In genomic region chr12:103322801-103323200, GRCm38 (mm10) we compare ENCODE assay signal across 10 mouse cellular contexts. TPM values are rescaled to one million over a fixed set of nuclear protein-coding genes. Genes with fewer than 3 reads are reported as not detected.
A peak's percentile ranks its signal among the peaks of the same experiment; 100 is the strongest.
DNase-seq lines count a peak whose midpoint lies in the region; ATAC-seq and TF ChIP-seq lines count a peak whose summit lies in the region.
"Had no signal": no experiment of that assay in that cellular context is flagged by ENCODE, and none has a peak within 500 bp of the region (broad histone marks: within the 10 kb centered on the region; RNA-seq: fewer than 3 reads in every experiment).

No protein-coding gene starts in this region.

- DNase-seq in gastrocnemius, adult 2 months: no peak
- no peak for DNase-seq in gastrocnemius, postnatal 36 days
- peak; percentile 52 for DNase-seq in liver, postnatal 0 days
- no peak for DNase-seq in liver
- peak; percentile 31 for DNase-seq in NIH3T3 (ENCODE audit: low read depth)
- DNase-seq in kidney, postnatal 4 days: peak; percentile 58 to 62

- no peak for ATAC-seq in liver, postnatal 0 days
- ATAC-seq in erythroblast, adult 5-6 weeks (replicated peaks; ENCODE audit: low FRiP score, poor library complexity, severe bottlenecking): no peak
- ATAC-seq in megakaryocyte, adult 5-6 weeks (ENCODE audit: poor library complexity, severe bottlenecking): no peak

- H3K36me3 ChIP-seq in liver, postnatal 0 days (replicated peaks; ENCODE audit: insufficient read depth, low read length): no peaks in the 10 kb centered on the region
- H3K36me3 ChIP-seq: stomach, embryonic 15.5 days had no signal

- H3K27ac ChIP-seq in gastrocnemius, adult 2 months: peak overlapping the region; percentile 10; the same call in 1 of the 2 replicates
- H3K27ac ChIP-seq in liver, postnatal 0 days (ENCODE audit: low read depth): no peak overlapping the region
- H3K27ac ChIP-seq: stomach, embryonic 15.5 days had no signal

- intact Hi-C loops in gastrocnemius, adult 2 months (cut with DNase I): no loop called here
- intact Hi-C loops in gastrocnemius, postnatal 36 days (cut with DNase I): no loop called here

- H3K4me1 ChIP-seq in liver, postnatal 0 days (ENCODE audit: insufficient read depth): peaks cover 23% of the 10 kb centered on the region

- H3K4me3 ChIP-seq in gastrocnemius, adult 2 months: no peak overlapping the region
- no peak overlapping the region for H3K4me3 ChIP-seq in liver, postnatal 0 days (ENCODE audit: low read depth, low read length)
- H3K4me3 ChIP-seq: stomach, embryonic 15.5 days had no signal

- H3K4me2 ChIP-seq in liver, postnatal 0 days (ENCODE audit: low read depth, low read length): no peak overlapping the region
- H3K4me2 ChIP-seq: stomach, embryonic 15.5 days had no signal

- peaks cover 11% of the 10 kb centered on the region for H3K27me3 ChIP-seq in liver, postnatal 0 days (ENCODE audit: insufficient read depth, low read length)

- peak; percentile 52 for TF ChIP-seq CTCF in gastrocnemius, adult 2 months (IDR thresholded peaks at IDR 0.05)
- peak; percentile 80 for TF ChIP-seq CTCF in liver, postnatal 0 days (IDR thresholded peaks at IDR 0.05; ENCODE audit: low read depth)

- no peaks in the 10 kb centered on the region for H3K9me3 ChIP-seq in liver, postnatal 0 days (ENCODE audit: low read length)
- H3K9me3 ChIP-seq: stomach, embryonic 15.5 days had no signal

- WGBS in liver, postnatal 0 days (ENCODE audit: insufficient replicate concordance): 36% methylated on average over 3 of the region's 3 CpGs

- TF ChIP-seq EP300 in liver, postnatal 0 days (IDR thresholded peaks at IDR 0.05; ENCODE audit: low read depth): no peak

- H3K9ac ChIP-seq in liver, postnatal 0 days (replicated peaks): no peak overlapping the region
- H3K9ac ChIP-seq: stomach, embryonic 15.5 days had no signal

RNA-seq across cellular contexts. Expression of gene Fam181a, which starts 12.0 kb away (rescaled TPM):
- total RNA-seq in gastrocnemius, adult 2 months (2021): not detected
- total RNA-seq in gastrocnemius, postnatal 36 days (2021): not detected
- polyA plus RNA-seq in liver, postnatal 0 days (2015; fragmentation: Nextera tagmentation; extraction: Ambion mirVana): not detected in 2 replicates
- not detected in 2 replicates for total RNA-seq in erythroblast, adult 5-6 weeks (2015; ENCODE audit: low replicate concordance)
- total RNA-seq in erythroblast, adult 5-6 weeks (2017; ENCODE audit: low replicate concordance): not detected in 2 replicates
- total RNA-seq in megakaryocyte, adult 5-6 weeks (2015): not detected in 2 replicates
- total RNA-seq in megakaryocyte, adult 5-6 weeks (2017): not detected in 2 replicates
- polyA plus RNA-seq: liver, embryonic 16.5 days; stomach, embryonic 15.5 days had no signal

RNA-seq across cellular contexts. Expression of gene Asb2, which starts 33.0 kb away (rescaled TPM):
- 100 to 1,000 TPM; 548 to 725 TPM for total RNA-seq in gastrocnemius, adult 2 months (2021)
- total RNA-seq in gastrocnemius, postnatal 36 days (2021): 100 to 1,000 TPM; 344 to 526 TPM
- 5.7 and 5.9 TPM in 2 replicates for polyA plus RNA-seq in liver, postnatal 0 days (2015; fragmentation: Nextera tagmentation; extraction: Ambion mirVana)
- total RNA-seq in erythroblast, adult 5-6 weeks (2015; ENCODE audit: low replicate concordance): 0.63 TPM in 1 of 2 replicates, not detected in the other
- 0.09 and 0.28 TPM in 2 replicates for total RNA-seq in erythroblast, adult 5-6 weeks (2017; ENCODE audit: low replicate concordance)
- total RNA-seq in megakaryocyte, adult 5-6 weeks (2015): 0.11 and 0.27 TPM in 2 replicates
- total RNA-seq in megakaryocyte, adult 5-6 weeks (2017): 0.33 TPM in 1 of 2 replicates, not detected in the other

Comparison
In these comparisons a context has a peak if more than half of its experiments do, and no peak if none do; other contexts are left out.
1. DNase-seq: peak in liver, postnatal 0 days (single experiment), NIH3T3 (single experiment) and kidney, postnatal 4 days (2 of 2); none in gastrocnemius, adult 2 months (single experiment), gastrocnemius, postnatal 36 days (0 of 2) and liver (single experiment).
2. RNA of gene Asb2, which starts 33.0 kb away (total RNA-seq): 548 to 725 TPM in gastrocnemius, adult 2 months and 344 to 526 TPM in gastrocnemius, postnatal 36 days; 0.11 to 0.33 TPM in megakaryocyte, adult 5-6 weeks and 0.09 to 0.63 TPM in erythroblast, adult 5-6 weeks; every median in the first group is over 100 times any median in the second.